Mouse (Mus musculus): ENCODE measurements around the gene Vmn2r44. TPM values are rescaled to one million over a fixed set of nuclear protein-coding genes. Genes with fewer than 3 reads are reported as not detected.
"Not testable (repeated sequence)": the region's sequence is repeated elsewhere in the genome, so short reads cannot be mapped to it uniquely, and the experiment has no call there.

Vmn2r44 gene
- not detected for total RNA-seq (2018; cell fraction: chromatin; rRNA removed)
- not detected for total RNA-seq (2018; cell fraction: cytosol; rRNA removed)
- not detected for total RNA-seq (2018; cell fraction: nucleus; rRNA removed)
- polyA plus RNA-seq (2018) = not detected in 3 replicates

DNA sequence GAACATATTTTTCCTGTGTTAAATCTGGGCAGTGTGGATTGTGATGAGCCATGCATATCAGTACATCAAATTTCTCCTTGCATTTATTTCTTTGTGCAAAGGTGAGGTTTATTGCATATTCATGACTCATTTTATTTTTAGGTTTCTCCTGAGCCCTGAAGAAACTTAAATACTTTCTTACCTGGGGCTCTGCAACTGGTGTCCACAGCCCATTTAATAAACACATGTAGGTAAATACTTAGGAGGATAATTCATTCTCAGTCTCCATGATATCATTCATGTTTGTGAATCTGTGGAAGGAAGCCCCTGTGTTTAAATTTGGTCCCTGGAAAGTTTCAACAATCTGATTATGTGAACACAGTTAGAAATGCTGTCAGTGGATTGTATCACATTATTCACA is at the start of gene Vmn2r44:
TSS of gene Vmn2r44 (minus strand) at position 101 of the 400 bp plus-strand sequence.
- H3K36me3 ChIP-seq (ENCODE audit: inconsistent target); H3K4me3 ChIP-seq (ENCODE audit: inconsistent target); H3K27ac ChIP-seq; H3K79me2 ChIP-seq (ENCODE audit: inconsistent target): not testable (repeated sequence)

DNA sequence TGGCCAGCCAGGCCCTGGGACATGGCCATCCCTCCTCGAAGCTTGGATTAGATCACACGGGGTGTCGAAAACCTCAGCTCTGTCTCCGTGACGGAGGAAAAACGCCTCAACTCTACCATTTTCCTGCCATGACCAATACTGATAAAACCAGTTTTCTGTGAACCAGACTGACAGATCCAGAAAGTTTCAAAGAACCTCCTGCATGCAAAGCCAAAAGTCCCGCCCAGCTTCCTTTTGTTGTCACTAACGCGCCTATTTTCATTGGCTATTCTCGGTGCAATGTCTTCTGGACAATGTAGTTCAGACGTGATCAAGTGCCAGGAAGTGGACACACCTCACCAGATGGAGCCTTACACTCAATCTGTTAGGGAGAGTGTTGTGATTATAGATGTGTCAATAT is 25.3 kb downstream of the Vmn2r44 start:
- 88% methylated on average over 10 of the region's 11 CpGs for WGBS (ENCODE audit: missing documents)
- H3K79me2 ChIP-seq (ENCODE audit: inconsistent target) = not testable (repeated sequence)

More for the DNA sequence above, 25.3 kb downstream of the Vmn2r44 start:
- not testable (repeated sequence) for H3K36me3 ChIP-seq (ENCODE audit: inconsistent target); H3K4me3 ChIP-seq (ENCODE audit: inconsistent target); H3K27ac ChIP-seq

Other genes starting within 250 kb of the Vmn2r44 start
- not detected in 3 replicates for gene Vmn2r41, start 221.7 kb downstream of the Vmn2r44 start, polyA plus RNA-seq (2018)
- gene Vmn2r42, start 183.0 kb downstream of the Vmn2r44 start, polyA plus RNA-seq (2018) = not detected in 3 replicates
- gene Vmn2r43, start 122.7 kb downstream of the Vmn2r44 start, polyA plus RNA-seq (2018) = not detected in 3 replicates
- not detected in 3 replicates for gene Vmn2r45, start 105.7 kb upstream of the Vmn2r44 start, polyA plus RNA-seq (2018)